Mouse (Mus musculus) brain, embryonic 14.5 days (tissue): Measurements from ENCODE around the gene Acacb. TPM values are rescaled to one million over a fixed set of nuclear protein-coding genes. Genes with fewer than 3 reads are reported as not detected.

Source experiments
- DNase-seq: peaks from one replicate; pipeline ENCODE4 v3.0.0-alpha.2; 2011; ENCODE audit warnings: low read depth
- CTCF ChIP-seq: fragments of 200-500 bp; IDR thresholded peaks from 2 replicates; pipeline ENCODE4 v1.5.1; 2012; ENCODE audit warnings: inconsistent platforms, mild to moderate bottlenecking, moderate library complexity, borderline replicate concordance; ENCODE audit not compliant: insufficient read depth, insufficient read length; ENCODE audit errors: extremely low read depth
- polyA plus RNA-seq: library from polyadenylated mRNA; depleted of rRNA; stranded (reverse); fragments of >200 nt; gene quantifications from 2 replicates; pipeline ENCODE4 v1.2.3, GENCODE M21; 2012; rRNA removed

The Acacb gene
- polyA plus RNA-seq, 1 experiment: 5.3 TPM

DNA sequence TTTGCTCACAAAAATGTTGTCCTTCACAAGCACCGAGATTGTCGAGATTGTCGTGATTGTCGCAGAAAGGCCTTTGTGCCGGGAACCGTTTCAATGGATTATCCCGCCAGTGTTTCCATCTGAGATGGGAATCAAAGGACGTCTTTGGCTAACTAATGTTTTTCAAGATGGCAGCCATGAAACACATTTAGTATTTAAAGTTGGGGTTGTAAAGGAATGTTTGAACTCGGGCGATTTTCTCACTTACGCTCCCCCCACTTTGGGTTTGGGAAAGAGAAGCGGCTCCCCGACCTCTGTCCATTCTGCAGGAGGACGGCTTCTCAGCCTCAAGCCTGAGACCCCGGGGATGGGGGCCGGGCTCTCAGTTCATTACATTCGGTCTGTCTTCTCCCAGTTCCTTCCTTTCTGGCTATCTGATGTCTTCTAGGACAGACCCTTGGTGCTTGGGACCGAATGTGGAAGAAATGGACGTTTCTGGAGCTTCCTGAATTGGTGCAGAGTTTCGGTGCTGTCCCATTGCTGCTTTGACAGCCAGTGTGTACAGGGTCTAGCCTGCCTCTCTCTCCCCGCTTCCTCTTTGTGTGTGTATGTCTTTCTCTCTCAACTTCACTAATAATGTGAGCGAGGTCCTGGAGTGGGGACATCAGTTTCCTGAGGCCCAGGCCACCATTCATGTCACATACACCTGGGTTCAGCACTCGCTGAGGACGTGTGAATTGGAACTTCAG, 153.7 kb downstream of the Acacb start:
- no peak for DNase-seq
- TF ChIP-seq CTCF: no peak

Other genes starting within 250 kb of the Acacb start
- gene Coro1c, start 237.8 kb upstream of the Acacb start, polyA plus RNA-seq: 136 and 202 TPM in 2 replicates
- 12.2 and 19.2 TPM in 2 replicates for gene Ssh1, start 152.6 kb upstream of the Acacb start, polyA plus RNA-seq
- not detected in 2 replicates for gene Dao, start 142.8 kb upstream of the Acacb start, polyA plus RNA-seq
- gene Usp30, start 81.1 kb upstream of the Acacb start, polyA plus RNA-seq: 40.0 and 41.6 TPM in 2 replicates
- gene Svop, start 55.0 kb upstream of the Acacb start, polyA plus RNA-seq: 70.1 and 81.5 TPM in 2 replicates
- 7.9 and 14.0 TPM in 2 replicates for gene Alkbh2, start 18.3 kb upstream of the Acacb start, polyA plus RNA-seq
- gene Ung, start 16.1 kb upstream of the Acacb start, polyA plus RNA-seq: 8.8 and 16.4 TPM in 2 replicates
- gene Foxn4, start 127.3 kb downstream of the Acacb start, polyA plus RNA-seq: 0.68 and 1.1 TPM in 2 replicates
- gene Myo1h, start 142.6 kb downstream of the Acacb start, polyA plus RNA-seq: 0.37 and 0.47 TPM in 2 replicates
- gene Kctd10, start 234.0 kb downstream of the Acacb start, polyA plus RNA-seq: 91.8 and 96.2 TPM in 2 replicates
- 63.1 and 66.4 TPM in 2 replicates for gene Ube3b, start 234.1 kb downstream of the Acacb start, polyA plus RNA-seq